Mouse (Mus musculus) myocyte (in vitro differentiated cells): ENCODE results near the gene Tmem236.

ENCODE experiments used
- CEBPB ChIP-seq: IDR thresholded peaks from 2 replicates; pipeline ENCODE4 v1.6.1; 2011; ENCODE audit warnings: mild to moderate bottlenecking, moderate library complexity; ENCODE audit not compliant: poor library complexity, insufficient read depth, severe bottlenecking
- E2F4 ChIP-seq: IDR thresholded peaks from one replicate; pipeline ENCODE4 v1.6.1; 2011; ENCODE audit warnings: mild to moderate bottlenecking, control low read depth, moderate library complexity; ENCODE audit not compliant: insufficient read depth
- MAX ChIP-seq: IDR thresholded peaks from one replicate; pipeline ENCODE4 v1.6.1; 2011; ENCODE audit warnings: low read depth, mild to moderate bottlenecking, control low read depth
- MYOD1 ChIP-seq, 3 experiments: IDR thresholded peaks; one replicate each; pipeline ENCODE4 v1.6.1; 2011; ENCODE audit warnings: control low read depth in 2 of 3, low read depth in 2 of 3, mild to moderate bottlenecking in 2 of 3, moderate library complexity in 1 of 3; ENCODE audit not compliant: insufficient read length in 2 of 3, control insufficient read depth in 1 of 3
- MYOG ChIP-seq, 3 experiments: IDR thresholded peaks; one replicate each; pipeline ENCODE4 v1.6.1; 2011; ENCODE audit warnings: control low read depth in 2 of 3, low read depth in 2 of 3, mild to moderate bottlenecking in 2 of 3; ENCODE audit not compliant: insufficient read length in 2 of 3, control insufficient read depth in 1 of 3, insufficient read depth in 1 of 3
- POLR2A ChIP-seq: IDR thresholded peaks from one replicate; pipeline ENCODE4 v1.6.1; 2011; ENCODE audit warnings: low read depth, mild to moderate bottlenecking, control low read depth, moderate library complexity; ENCODE audit not compliant: insufficient read length
- REST ChIP-seq: IDR thresholded peaks from one replicate; pipeline ENCODE4 v1.6.1; 2011; ENCODE audit warnings: mild to moderate bottlenecking, control low read depth, moderate library complexity; ENCODE audit not compliant: insufficient read depth, insufficient read length
- TCF3 ChIP-seq: IDR thresholded peaks from one replicate; pipeline ENCODE4 v1.6.1; 2011; ENCODE audit warnings: low read depth, control low read depth; ENCODE audit not compliant: insufficient read length
- USF1 ChIP-seq: IDR thresholded peaks from one replicate; pipeline ENCODE4 v1.6.1; 2011; ENCODE audit warnings: low read depth, mild to moderate bottlenecking, control low read depth, moderate library complexity

- TF ChIP-seq POLR2A = no peak
- TF ChIP-seq MAX = no peak
- TF ChIP-seq CEBPB = no peak
- no peak for TF ChIP-seq E2F4
- TF ChIP-seq USF1 = no peak
- TF ChIP-seq MYOG (IDR thresholded peaks at IDR 0.05; ENCODE audit: control insufficient read depth in 1 of 3, insufficient read depth in 1 of 3, insufficient read length in 2 of 3, low read depth in 2 of 3) = no peak
- no peak for TF ChIP-seq REST
- TF ChIP-seq MYOD1 (IDR thresholded peaks at IDR 0.05; ENCODE audit: control insufficient read depth in 1 of 3, insufficient read length in 2 of 3, low read depth in 2 of 3) = no peak
- no peak for TF ChIP-seq TCF3
Observed at GRCm38 (mm10) chr2:14130641-14131339, 43.5 kb upstream of the Tmem236 start.
